Mouse (Mus musculus): ENCODE data around the gene Dtx3l. TPM values are rescaled to one million over a fixed set of nuclear protein-coding genes. Genes with fewer than 3 reads are reported as not detected.
"Not testable (repeated sequence)": the region's sequence is repeated elsewhere in the genome, so short reads cannot be mapped to it uniquely, and the experiment has no call there.

Dtx3l gene
- 1.7 and 3.2 TPM in 2 replicates for polyA plus RNA-seq (2014; fragmentation: Nextera tagmentation; extraction: Ambion mirVana)

GRCm38 (mm10) chr16:35938211-35939151, at the start of gene Dtx3l, which contains the start of gene Parp9:
Gene Dtx3l, minus strand, starts transcription at chr16:35939151.
Gene Parp9, plus strand, starts transcription at chr16:35938470.
- Histone ChIP-seq H3K36me3 (ENCODE audit: control insufficient read depth, insufficient read depth, low read length) (no peaks in the 10 kb centered on the region), H3K4me1 (ENCODE audit: control insufficient read depth, insufficient read depth, low read length) (no peaks in the 10 kb centered on the region), H3K27me3 (ENCODE audit: control insufficient read depth, insufficient read depth, low read length) (no peaks in the 10 kb centered on the region), H3K9ac (ENCODE audit: low read depth, low read length) (peak within 1 kb of the TSS; percentile 65), H3K9me3 (ENCODE audit: control insufficient read depth, low read length) (no peaks in the 10 kb centered on the region), H3K4me3 (ENCODE audit: low read length) (peak within 1 kb of the TSS; percentile 58), H3K27ac (ENCODE audit: low read depth, low read length) (no peak within 1 kb of the TSS), H3K4me2 (replicated peaks; ENCODE audit: low read depth, low read length) (peak within 1 kb of the TSS; percentile 86)
- 2% methylated on average over 52 of the region's 52 CpGs for WGBS
- peak; percentile 66 for ATAC-seq (ENCODE audit: low FRiP score, low TSS enrichment)

GRCm38 (mm10) chr16:35987930-35988329, 49.0 kb upstream of the Dtx3l start:
- no peak for ATAC-seq (ENCODE audit: low FRiP score, low TSS enrichment)
- H3K4me1 ChIP-seq (ENCODE audit: control insufficient read depth, insufficient read depth, low read length): peaks cover 4% of the 10 kb centered on the region; the same call in 1 of the 2 replicates
- no peak overlapping the region for H3K4me3 ChIP-seq (ENCODE audit: low read length)
- H3K4me2 ChIP-seq (replicated peaks; ENCODE audit: low read depth, low read length): no peak overlapping the region
- no peak overlapping the region for H3K9ac ChIP-seq (ENCODE audit: low read depth, low read length)
- H3K9me3 ChIP-seq (ENCODE audit: control insufficient read depth, low read length): no peaks in the 10 kb centered on the region
- no peaks in the 10 kb centered on the region for H3K27me3 ChIP-seq (ENCODE audit: control insufficient read depth, insufficient read depth, low read length)
- no peaks in the 10 kb centered on the region for H3K36me3 ChIP-seq (ENCODE audit: control insufficient read depth, insufficient read depth, low read length)
- H3K27ac ChIP-seq (ENCODE audit: low read depth, low read length): no peak overlapping the region
- 73% methylated on average over 1 of the region's 1 CpGs for WGBS

GRCm38 (mm10) chr16:35984471-35984870, 45.5 kb upstream of the Dtx3l start:
- Histone ChIP-seq H3K4me2 (replicated peaks; ENCODE audit: low read depth, low read length) (peak overlapping the region; percentile 45), H3K36me3 (ENCODE audit: control insufficient read depth, insufficient read depth, low read length) (no peaks in the 10 kb centered on the region), H3K27ac (ENCODE audit: low read depth, low read length) (no peak overlapping the region), H3K27me3 (ENCODE audit: control insufficient read depth, insufficient read depth, low read length) (0 out of 2 replicates have a peak, but pooled peaks cover 2% of the 10 kb centered on the region), H3K9ac (ENCODE audit: low read depth, low read length) (no peak overlapping the region), H3K4me1 (ENCODE audit: control insufficient read depth, insufficient read depth, low read length) (peaks cover 4% of the 10 kb centered on the region; the same call in 1 of the 2 replicates), H3K9me3 (ENCODE audit: control insufficient read depth, low read length) (no peaks in the 10 kb centered on the region), H3K4me3 (ENCODE audit: low read length) (peak overlapping the region; percentile 86; the same call in 1 of the 2 replicates)
- ATAC-seq (ENCODE audit: low FRiP score, low TSS enrichment): no peak
- WGBS: 72% methylated on average over 3 of the region's 3 CpGs

GRCm38 (mm10) chr16:35983517-35984101, 44.7 kb upstream of the Dtx3l start:
- no peaks in the 10 kb centered on the region for H3K36me3 ChIP-seq (ENCODE audit: control insufficient read depth, insufficient read depth, low read length)
- ATAC-seq (ENCODE audit: low FRiP score, low TSS enrichment): peak; percentile 76
- 0 out of 2 replicates have a peak, but pooled peaks cover 2% of the 10 kb centered on the region for H3K27me3 ChIP-seq (ENCODE audit: control insufficient read depth, insufficient read depth, low read length)
- WGBS: 0% methylated on average over 31 of the region's 86 CpGs
- H3K4me3 ChIP-seq (ENCODE audit: low read length): peak overlapping the region; percentile 86
- peak overlapping the region; percentile 45 for H3K4me2 ChIP-seq (replicated peaks; ENCODE audit: low read depth, low read length)
- peak overlapping the region; percentile 99 for H3K27ac ChIP-seq (ENCODE audit: low read depth, low read length)
- H3K9me3 ChIP-seq (ENCODE audit: control insufficient read depth, low read length): no peaks in the 10 kb centered on the region
- peaks cover 4% of the 10 kb centered on the region; the same call in 1 of the 2 replicates for H3K4me1 ChIP-seq (ENCODE audit: control insufficient read depth, insufficient read depth, low read length)
- H3K9ac ChIP-seq (ENCODE audit: low read depth, low read length): peak overlapping the region; percentile 92

GRCm38 (mm10) chr16:35982902-35983516, 44.1 kb upstream of the Dtx3l start:
- no peaks in the 10 kb centered on the region for H3K36me3 ChIP-seq (ENCODE audit: control insufficient read depth, insufficient read depth, low read length)
- H3K4me2 ChIP-seq (replicated peaks; ENCODE audit: low read depth, low read length): peak overlapping the region; percentile 64
- peak; percentile 93 for ATAC-seq (ENCODE audit: low FRiP score, low TSS enrichment)
- peak overlapping the region; percentile 92 for H3K9ac ChIP-seq (ENCODE audit: low read depth, low read length)
- 0 out of 2 replicates have a peak, but pooled peaks cover 2% of the 10 kb centered on the region for H3K27me3 ChIP-seq (ENCODE audit: control insufficient read depth, insufficient read depth, low read length)
- H3K9me3 ChIP-seq (ENCODE audit: control insufficient read depth, low read length): no peaks in the 10 kb centered on the region
- peak overlapping the region; percentile 86 for H3K4me3 ChIP-seq (ENCODE audit: low read length)
- peaks cover 4% of the 10 kb centered on the region; the same call in 1 of the 2 replicates for H3K4me1 ChIP-seq (ENCODE audit: control insufficient read depth, insufficient read depth, low read length)
- H3K27ac ChIP-seq (ENCODE audit: low read depth, low read length): peak overlapping the region; percentile 99
- WGBS: under 1% methylated on average over 54 of the region's 54 CpGs

- H3K4me2 ChIP-seq (replicated peaks; ENCODE audit: low read depth, low read length): peak overlapping the region; percentile 64
- no peaks in the 10 kb centered on the region for H3K36me3 ChIP-seq (ENCODE audit: control insufficient read depth, insufficient read depth, low read length)
- H3K27ac ChIP-seq (ENCODE audit: low read depth, low read length): no peak overlapping the region
- no peaks in the 10 kb centered on the region for H3K9me3 ChIP-seq (ENCODE audit: control insufficient read depth, low read length)
- 4% methylated on average over 15 of the region's 15 CpGs for whole genome bisulfite sequencing
- H3K4me1 ChIP-seq (ENCODE audit: control insufficient read depth, insufficient read depth, low read length): peaks cover 4% of the 10 kb centered on the region; the same call in 1 of the 2 replicates
- 0 out of 2 replicates have a peak, but pooled peaks cover 2% of the 10 kb centered on the region for H3K27me3 ChIP-seq (ENCODE audit: control insufficient read depth, insufficient read depth, low read length)
- H3K9ac ChIP-seq (ENCODE audit: low read depth, low read length): peak overlapping the region; percentile 92
- H3K4me3 ChIP-seq (ENCODE audit: low read length): peak overlapping the region; percentile 86
- ATAC-seq (ENCODE audit: low FRiP score, low TSS enrichment): 0 out of 2 replicates have a peak, but pooled peaks have one; percentile 1
These were observed 43.6 kb upstream of the Dtx3l start for GRCm38 (mm10) chr16:35982506-35982901.

- 57% methylated on average over 19 of the region's 19 CpGs for WGBS
- ATAC-seq (ENCODE audit: low FRiP score, low TSS enrichment): peak; percentile 98
- Histone ChIP-seq H3K36me3 (ENCODE audit: control insufficient read depth, insufficient read depth, low read length) (no peaks in the 10 kb centered on the region), H3K27me3 (ENCODE audit: control insufficient read depth, insufficient read depth, low read length) (0 out of 2 replicates have a peak, but pooled peaks cover 2% of the 10 kb centered on the region), H3K4me1 (ENCODE audit: control insufficient read depth, insufficient read depth, low read length) (peaks cover 4% of the 10 kb centered on the region; the same call in 1 of the 2 replicates), H3K9ac (ENCODE audit: low read depth, low read length) (no peak overlapping the region), H3K9me3 (ENCODE audit: control insufficient read depth, low read length) (no peaks in the 10 kb centered on the region), H3K4me2 (replicated peaks; ENCODE audit: low read depth, low read length) (no peak overlapping the region), H3K27ac (ENCODE audit: low read depth, low read length) (no peak overlapping the region), H3K4me3 (ENCODE audit: low read length) (no peak overlapping the region)
These were observed 42.4 kb upstream of the Dtx3l start for GRCm38 (mm10) chr16:35981363-35981821.

- not testable (repeated sequence) for H3K4me2 ChIP-seq (replicated peaks; ENCODE audit: low read depth, low read length); H3K9ac ChIP-seq (ENCODE audit: low read depth, low read length); H3K36me3 ChIP-seq (ENCODE audit: control insufficient read depth, insufficient read depth, low read length); H3K4me1 ChIP-seq (ENCODE audit: control insufficient read depth, insufficient read depth, low read length); H3K27ac ChIP-seq (ENCODE audit: low read depth, low read length); ATAC-seq (ENCODE audit: low FRiP score, low TSS enrichment); H3K4me3 ChIP-seq (ENCODE audit: low read length); H3K27me3 ChIP-seq (ENCODE audit: control insufficient read depth, insufficient read depth, low read length); H3K9me3 ChIP-seq (ENCODE audit: control insufficient read depth, low read length)
- WGBS: 95% methylated on average over 1 of the region's 1 CpGs
These were observed 39.5 kb upstream of the Dtx3l start, which contains the start of gene Kpna1 for GRCm38 (mm10) chr16:35978450-35978849. Gene Kpna1, plus strand, starts transcription at chr16:35978750.
